Mouse (Mus musculus): ENCODE measurements at regions not wholly inside any gene's neighbourhood (a gene's known extent, or its start where the extent isn't known, plus 50 kb on each side); places are given as distances from the start of the nearest gene placed in this dataset.

DNA sequence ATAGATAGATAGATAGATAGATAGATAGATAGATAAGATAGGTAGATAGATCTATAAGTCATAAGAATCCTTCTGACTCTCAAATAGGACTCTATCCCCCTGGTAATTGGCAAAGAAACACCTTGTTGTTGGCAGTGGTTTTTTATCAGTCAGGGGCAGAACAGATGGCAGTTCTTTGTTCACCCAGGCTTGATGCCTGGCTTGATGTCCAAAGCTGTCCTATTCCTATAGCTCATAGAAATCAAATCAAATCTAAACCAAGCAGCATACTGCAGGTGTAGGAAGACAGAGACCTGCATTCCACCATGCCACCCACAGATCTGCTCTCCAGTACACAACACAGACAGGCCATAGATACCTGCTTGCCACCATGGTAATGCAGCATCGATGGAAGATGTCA is 180.3 kb upstream of the Dusp21 start:
- no peak for DNase-seq
- intact Hi-C loops (cut with DNase I): no loop called here

DNA sequence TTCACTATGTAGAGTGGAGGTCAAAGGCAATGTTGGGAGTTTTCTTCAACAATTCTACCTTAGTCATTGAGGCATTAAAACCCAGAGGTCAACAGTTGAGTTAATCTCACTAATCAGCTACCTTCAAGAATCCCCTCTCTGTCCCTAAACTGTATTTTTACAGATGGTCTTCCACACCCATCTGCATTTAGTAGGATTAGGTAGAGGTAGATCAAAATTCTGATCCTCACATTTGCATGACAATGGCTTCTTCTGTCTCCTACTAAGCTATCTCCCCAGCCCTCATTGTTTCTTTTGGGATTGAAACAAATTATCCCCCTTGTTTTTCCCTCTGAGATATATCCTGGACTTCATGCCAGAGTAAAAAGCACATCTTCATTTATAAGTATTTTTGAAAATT is 131.3 kb upstream of the Dusp21 start:
- DNase-seq: no peak
- intact Hi-C loops (cut with DNase I): no loop called here

DNA sequence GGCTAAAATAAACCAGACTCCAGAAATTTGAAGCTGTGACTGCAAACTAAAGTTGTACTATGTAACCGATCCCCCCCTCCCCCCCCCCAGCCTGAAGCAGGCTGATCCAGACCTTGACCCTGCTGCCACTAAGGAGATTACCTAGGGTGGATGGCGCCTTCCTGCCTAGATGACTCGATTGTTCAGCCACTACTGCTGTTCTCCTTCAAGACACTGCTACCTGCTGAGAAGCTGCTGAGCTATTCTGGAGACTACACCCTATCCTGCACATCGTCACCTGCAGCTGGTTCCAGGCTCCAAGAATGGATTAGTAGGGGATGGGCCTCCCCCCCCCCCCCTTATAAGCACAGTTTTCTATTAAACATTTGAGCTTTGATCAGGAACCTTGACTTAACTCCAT is 97.0 kb upstream of the Dusp21 start:
- intact Hi-C loops (cut with DNase I): no loop called here
- DNase-seq: no peak

DNA sequence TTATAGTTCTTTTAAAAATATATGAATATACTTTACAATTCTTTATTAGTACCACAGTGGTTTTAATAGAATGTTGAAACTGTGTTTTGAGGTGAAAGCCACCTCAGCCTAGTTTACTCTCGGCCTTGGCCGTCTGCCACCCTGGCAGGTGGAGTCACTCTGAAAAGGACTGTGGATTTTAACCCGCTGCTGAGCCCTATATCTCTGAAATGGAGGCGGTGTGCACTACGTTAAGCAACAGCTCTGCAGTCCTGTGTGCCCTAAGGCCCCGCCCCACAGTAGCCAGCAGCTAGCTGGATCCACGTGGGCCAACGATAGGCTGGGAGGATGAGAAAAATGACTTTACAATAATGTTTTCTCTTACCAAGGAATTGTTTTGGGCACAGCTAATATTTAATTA is 64.2 kb upstream of the Dusp21 start:
- intact Hi-C loops (cut with DNase I): no loop called here
- DNase-seq: peak; percentile 11

DNA sequence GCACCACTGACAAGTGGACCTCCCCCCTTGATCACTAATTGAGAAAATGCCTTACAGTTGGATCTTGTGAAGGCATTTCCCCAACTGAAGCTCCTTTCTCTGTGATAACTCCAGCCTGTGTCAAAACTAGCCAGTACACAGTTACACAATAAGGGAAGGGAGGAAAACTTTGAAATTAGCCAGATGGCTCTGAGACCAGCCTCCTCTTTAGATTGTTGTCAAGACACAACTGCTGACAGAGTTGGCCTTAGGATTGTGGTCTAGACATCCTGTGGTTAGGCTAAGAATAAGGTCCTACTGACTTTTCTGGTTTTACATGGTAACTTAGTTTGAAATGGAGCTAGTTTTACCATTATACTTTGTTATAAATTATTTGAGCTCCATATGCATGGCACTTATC is 52.4 kb upstream of the Dusp21 start:
- intact Hi-C loops (cut with DNase I): no loop called here
- no peak for DNase-seq

All from left cerebral cortex, postnatal 4 days (tissue).